Mouse (Mus musculus): Measurements from ENCODE around the gene Plch2. TPM values are rescaled to one million over a fixed set of nuclear protein-coding genes. Genes with fewer than 3 reads are reported as not detected.

Plch2 gene
- polyA plus RNA-seq, 1 experiment: 23.9 TPM

DNA sequence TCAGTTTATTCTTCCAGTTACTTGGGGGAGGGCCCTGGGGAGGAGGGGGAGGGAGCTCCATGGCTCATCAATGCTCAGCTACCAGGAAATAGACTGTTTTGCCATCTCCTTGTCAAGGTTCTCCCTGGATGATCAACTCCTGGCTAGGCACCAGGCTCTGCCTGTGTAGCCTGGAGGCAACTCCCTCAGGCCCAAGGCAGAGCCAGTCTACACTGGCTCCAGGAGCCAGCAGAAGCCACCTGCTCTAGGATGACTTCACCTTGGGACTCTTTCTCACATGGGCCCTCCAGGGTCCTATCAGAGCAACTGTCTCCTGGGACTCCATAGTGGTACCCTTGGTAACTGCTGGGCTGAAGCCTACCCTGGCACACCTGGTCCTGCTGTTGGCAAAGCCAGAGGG is 48.5 kb downstream of the Plch2 start:
- Histone ChIP-seq H3K4me3 (replicated peaks; ENCODE audit: extremely low read depth, low read depth, low read length) (no peak overlapping the region), H3K4me1 (ENCODE audit: control insufficient read depth, insufficient read depth, low read length) (no peaks in the 10 kb centered on the region)
- no peak for TF ChIP-seq POLR2A (IDR thresholded peaks at IDR 0.05; ENCODE audit: borderline replicate concordance, extremely low read depth, low read depth, low read length)
- TF ChIP-seq CTCF (IDR thresholded peaks at IDR 0.05; ENCODE audit: insufficient read depth, low read length): no peak
- no peak for DNase-seq

DNA sequence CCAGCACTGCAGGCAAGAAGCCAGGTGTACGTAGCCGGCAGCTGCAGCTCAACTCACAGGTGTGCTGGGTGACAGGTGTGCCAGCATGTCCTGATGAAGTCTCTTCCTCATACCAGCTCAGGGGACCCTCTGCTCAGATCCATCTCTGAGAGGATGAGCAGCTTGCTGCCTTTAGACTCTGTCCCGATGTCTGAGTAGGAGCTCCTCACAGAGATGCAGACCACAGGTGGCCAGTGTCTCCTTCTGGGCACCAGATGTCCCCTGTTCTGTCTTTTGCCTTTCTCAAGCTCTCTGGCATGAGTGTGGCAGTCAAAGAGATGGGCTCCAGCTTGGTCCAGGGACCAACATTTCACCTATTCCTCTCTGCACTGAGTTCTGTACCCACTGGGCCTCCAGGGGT is 48.9 kb downstream of the Plch2 start:
- 78% methylated on average over 3 of the region's 3 CpGs for WGBS
- Histone ChIP-seq H3K4me1 (ENCODE audit: control insufficient read depth, insufficient read depth, low read length) (no peaks in the 10 kb centered on the region), H3K4me3 (replicated peaks; ENCODE audit: extremely low read depth, low read depth, low read length) (no peak overlapping the region)
- DNase-seq: no peak
- no peak for TF ChIP-seq POLR2A (IDR thresholded peaks at IDR 0.05; ENCODE audit: borderline replicate concordance, extremely low read depth, low read depth, low read length)
- no peak for TF ChIP-seq CTCF (IDR thresholded peaks at IDR 0.05; ENCODE audit: insufficient read depth, low read length)

DNA sequence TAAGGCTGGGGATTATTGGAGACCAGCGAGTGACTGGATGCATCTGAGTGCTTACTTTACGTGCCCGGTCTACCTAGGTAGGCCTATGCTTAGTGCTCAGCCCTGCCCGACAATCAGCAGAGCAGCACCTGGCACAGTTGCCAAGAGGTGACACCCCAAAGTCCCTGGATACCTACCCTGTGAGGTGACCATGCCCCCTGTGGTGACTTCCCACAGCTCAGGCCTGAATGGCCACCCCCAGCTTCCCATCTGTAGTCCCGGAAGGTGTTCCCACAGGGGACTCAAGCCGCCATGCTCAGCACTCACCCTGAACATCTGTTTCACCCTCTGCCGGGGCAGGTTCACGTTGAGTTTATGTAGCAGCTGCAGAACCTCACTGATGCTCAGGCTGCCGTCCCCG is 50.3 kb downstream of the Plch2 start:
- no peaks in the 10 kb centered on the region for H3K4me1 ChIP-seq (ENCODE audit: control insufficient read depth, insufficient read depth, low read length)
- no peak for TF ChIP-seq POLR2A (IDR thresholded peaks at IDR 0.05; ENCODE audit: borderline replicate concordance, extremely low read depth, low read depth, low read length)
- no peak for TF ChIP-seq CTCF (IDR thresholded peaks at IDR 0.05; ENCODE audit: insufficient read depth, low read length)
- no peak overlapping the region for H3K4me3 ChIP-seq (replicated peaks; ENCODE audit: extremely low read depth, low read depth, low read length)
- WGBS: 55% methylated on average over 10 of the region's 10 CpGs
- DNase-seq: no peak

DNA sequence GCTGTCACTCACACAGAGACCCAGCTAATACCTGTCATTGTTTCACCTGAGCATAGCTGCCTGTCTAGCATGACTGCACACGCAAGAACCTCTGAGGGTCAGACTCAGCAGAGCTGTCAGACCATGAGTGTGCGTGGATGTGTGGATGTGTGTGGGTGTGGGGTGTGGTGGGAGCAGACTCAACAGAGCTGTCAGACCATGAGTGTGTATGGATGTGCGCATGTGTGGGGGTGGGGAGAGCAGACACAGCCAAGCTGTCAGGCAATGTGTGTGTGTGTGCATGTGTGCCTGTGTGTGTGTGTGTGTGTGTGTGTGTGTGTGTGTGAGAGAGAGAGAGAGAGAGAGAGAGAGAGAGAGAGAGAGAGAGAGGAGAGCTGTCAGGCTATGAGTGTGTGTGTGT is 51.3 kb downstream of the Plch2 start:
- no peak for TF ChIP-seq POLR2A (IDR thresholded peaks at IDR 0.05; ENCODE audit: borderline replicate concordance, extremely low read depth, low read depth, low read length)
- TF ChIP-seq CTCF (IDR thresholded peaks at IDR 0.05; ENCODE audit: insufficient read depth, low read length): no peak
- Histone ChIP-seq H3K4me3 (replicated peaks; ENCODE audit: extremely low read depth, low read depth, low read length) (no peak overlapping the region), H3K4me1 (ENCODE audit: control insufficient read depth, insufficient read depth, low read length) (no peaks in the 10 kb centered on the region)
- WGBS: 76% methylated on average over 3 of the region's 3 CpGs
- DNase-seq: no peak

DNA sequence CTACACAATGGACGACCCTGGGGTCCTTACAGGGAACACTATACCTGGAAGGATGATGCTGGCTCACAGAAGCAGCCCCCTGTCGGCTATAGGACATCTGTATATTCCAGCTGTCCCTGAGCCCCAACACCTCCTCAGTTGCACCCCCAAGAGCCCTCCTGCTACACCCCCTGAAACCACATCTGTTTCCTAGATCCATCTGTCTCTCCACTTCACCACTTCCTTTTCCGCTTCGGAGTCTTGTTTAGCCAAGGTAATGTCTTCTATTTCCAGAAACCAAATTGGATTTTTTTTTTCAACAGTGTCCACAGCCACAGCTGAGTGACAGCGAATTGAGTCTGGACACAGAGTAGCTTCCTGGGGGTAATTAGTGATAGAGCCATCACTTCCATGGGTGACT is 57.2 kb downstream of the Plch2 start:
- TF ChIP-seq CTCF (IDR thresholded peaks at IDR 0.05; ENCODE audit: insufficient read depth, low read length) (no peak), POLR2A (IDR thresholded peaks at IDR 0.05; ENCODE audit: borderline replicate concordance, extremely low read depth, low read depth, low read length) (no peak)
- DNase-seq: no peak
- 61% methylated on average over 5 of the region's 5 CpGs for WGBS
- Histone ChIP-seq H3K4me1 (ENCODE audit: control insufficient read depth, insufficient read depth, low read length) (no peaks in the 10 kb centered on the region), H3K4me3 (replicated peaks; ENCODE audit: extremely low read depth, low read depth, low read length) (no peak overlapping the region)

DNA sequence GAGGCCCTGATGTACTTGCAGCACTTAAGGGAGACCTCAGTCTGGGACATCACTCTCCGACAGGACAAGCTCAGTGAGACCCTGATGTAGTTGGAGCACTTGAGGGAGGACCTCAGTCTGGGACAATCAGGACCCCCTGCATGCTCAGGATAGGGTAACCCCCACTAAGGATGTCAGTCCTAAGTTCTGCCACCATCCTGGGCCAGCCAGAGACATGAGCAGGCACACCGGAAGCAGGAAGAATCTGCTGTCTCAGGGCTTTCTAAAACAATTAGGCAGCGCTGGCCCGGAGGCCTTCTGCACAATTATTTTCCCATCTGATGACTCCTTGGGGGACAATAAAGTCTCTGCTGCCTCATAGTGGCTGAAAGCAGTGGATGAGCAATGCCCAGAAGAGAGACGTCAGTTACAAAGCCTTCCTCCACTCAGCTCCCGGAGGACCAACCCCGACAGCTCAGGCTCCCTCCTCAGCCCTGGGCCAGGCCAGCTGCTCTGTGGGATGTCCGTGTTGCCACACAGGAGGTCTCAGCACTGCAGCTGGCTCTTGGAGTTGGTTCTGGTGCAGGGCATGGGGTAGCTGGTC is 59.9 kb downstream of the Plch2 start:
- no peak for DNase-seq
- 37% methylated on average over 8 of the region's 8 CpGs for WGBS
- H3K4me1 ChIP-seq (ENCODE audit: control insufficient read depth, insufficient read depth, low read length): no peaks in the 10 kb centered on the region
- no peak overlapping the region for H3K4me3 ChIP-seq (replicated peaks; ENCODE audit: extremely low read depth, low read depth, low read length)
- no peak for TF ChIP-seq CTCF (IDR thresholded peaks at IDR 0.05; ENCODE audit: insufficient read depth, low read length)
- TF ChIP-seq POLR2A (IDR thresholded peaks at IDR 0.05; ENCODE audit: borderline replicate concordance, extremely low read depth, low read depth, low read length): no peak

DNA sequence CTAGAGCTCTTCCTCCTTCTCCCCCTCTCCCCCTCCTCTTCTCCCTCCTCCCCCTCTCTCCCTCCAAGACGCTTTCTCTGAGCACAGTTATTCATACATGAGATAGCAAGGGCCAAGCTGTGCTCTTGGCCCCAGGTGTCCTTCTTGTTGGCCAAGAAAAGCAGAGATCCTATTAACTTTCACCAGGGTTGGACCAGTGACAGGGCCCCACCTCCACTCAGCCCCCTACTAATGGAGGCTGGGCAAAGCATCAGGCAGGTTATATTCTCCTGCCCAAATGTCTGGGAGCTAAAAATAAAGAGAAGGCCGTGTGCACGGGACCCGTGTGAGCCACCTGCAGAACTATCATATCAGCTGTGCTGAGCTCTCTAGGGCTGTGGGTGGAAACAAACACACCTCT is 61.7 kb downstream of the Plch2 start:
- H3K4me3 ChIP-seq (replicated peaks; ENCODE audit: extremely low read depth, low read depth, low read length): no peak overlapping the region
- TF ChIP-seq POLR2A (IDR thresholded peaks at IDR 0.05; ENCODE audit: borderline replicate concordance, extremely low read depth, low read depth, low read length): no peak
- TF ChIP-seq CTCF (IDR thresholded peaks at IDR 0.05; ENCODE audit: insufficient read depth, low read length): no peak
- 73% methylated on average over 4 of the region's 4 CpGs for WGBS
- H3K4me1 ChIP-seq (ENCODE audit: control insufficient read depth, insufficient read depth, low read length): no peaks in the 10 kb centered on the region
- no peak for DNase-seq

DNA sequence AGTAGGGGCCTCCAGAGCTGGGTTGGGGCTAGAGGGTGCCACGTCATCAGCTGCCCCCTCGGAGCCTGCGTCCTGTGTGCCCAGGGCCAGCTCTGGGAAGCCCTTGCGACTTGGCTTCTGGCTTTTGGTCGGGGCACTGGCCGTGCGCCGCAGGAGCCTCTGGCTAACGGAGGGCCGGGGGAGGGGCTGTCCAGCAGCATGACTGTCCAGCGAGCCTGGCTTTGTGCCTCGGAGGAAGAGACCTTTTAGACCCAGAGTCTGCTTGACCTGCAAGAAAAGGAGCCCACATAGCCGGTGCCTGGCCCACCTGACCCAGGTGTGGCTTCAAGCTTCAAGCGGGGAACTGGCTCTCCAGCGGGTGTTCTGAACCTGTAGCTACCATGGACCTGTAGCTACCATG is 69.8 kb downstream of the Plch2 start:
- Histone ChIP-seq H3K4me1 (ENCODE audit: control insufficient read depth, insufficient read depth, low read length) (no peaks in the 10 kb centered on the region), H3K4me3 (replicated peaks; ENCODE audit: extremely low read depth, low read depth, low read length) (no peak overlapping the region)
- TF ChIP-seq CTCF (IDR thresholded peaks at IDR 0.05; ENCODE audit: insufficient read depth, low read length) (no peak), POLR2A (IDR thresholded peaks at IDR 0.05; ENCODE audit: borderline replicate concordance, extremely low read depth, low read depth, low read length) (no peak)
- no peak for DNase-seq
- 81% methylated on average over 15 of the region's 15 CpGs for WGBS

DNA sequence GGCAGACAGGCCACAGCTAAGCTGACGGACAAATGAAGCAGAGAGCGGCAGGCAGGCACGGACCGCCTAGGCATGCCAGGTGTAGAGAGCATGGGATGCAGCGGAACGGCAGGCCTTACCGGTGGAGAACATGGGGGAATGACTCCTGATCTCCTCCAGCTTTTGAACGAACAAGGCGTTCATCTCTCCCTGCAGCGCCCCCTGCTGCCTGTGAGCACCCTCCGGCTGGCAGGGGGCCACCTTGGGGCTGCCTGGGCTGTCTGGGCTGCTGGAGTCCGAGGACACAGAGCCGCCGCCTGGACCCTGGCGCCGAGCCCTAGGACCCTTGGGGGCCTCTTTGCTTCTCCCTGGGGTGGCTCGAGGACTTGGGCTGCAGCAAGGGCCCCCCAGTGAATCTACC is 70.5 kb downstream of the Plch2 start:
- Histone ChIP-seq H3K4me1 (ENCODE audit: control insufficient read depth, insufficient read depth, low read length) (peaks cover 3% of the 10 kb centered on the region; the same call in 1 of the 2 replicates), H3K4me3 (replicated peaks; ENCODE audit: extremely low read depth, low read depth, low read length) (no peak overlapping the region)
- WGBS: 18% methylated on average over 17 of the region's 17 CpGs
- no peak for TF ChIP-seq POLR2A (IDR thresholded peaks at IDR 0.05; ENCODE audit: borderline replicate concordance, extremely low read depth, low read depth, low read length)
- TF ChIP-seq CTCF (IDR thresholded peaks at IDR 0.05; ENCODE audit: insufficient read depth, low read length): peak; percentile 34; the same call in 1 of the 2 replicates
- peak; percentile 57 for DNase-seq

DNA sequence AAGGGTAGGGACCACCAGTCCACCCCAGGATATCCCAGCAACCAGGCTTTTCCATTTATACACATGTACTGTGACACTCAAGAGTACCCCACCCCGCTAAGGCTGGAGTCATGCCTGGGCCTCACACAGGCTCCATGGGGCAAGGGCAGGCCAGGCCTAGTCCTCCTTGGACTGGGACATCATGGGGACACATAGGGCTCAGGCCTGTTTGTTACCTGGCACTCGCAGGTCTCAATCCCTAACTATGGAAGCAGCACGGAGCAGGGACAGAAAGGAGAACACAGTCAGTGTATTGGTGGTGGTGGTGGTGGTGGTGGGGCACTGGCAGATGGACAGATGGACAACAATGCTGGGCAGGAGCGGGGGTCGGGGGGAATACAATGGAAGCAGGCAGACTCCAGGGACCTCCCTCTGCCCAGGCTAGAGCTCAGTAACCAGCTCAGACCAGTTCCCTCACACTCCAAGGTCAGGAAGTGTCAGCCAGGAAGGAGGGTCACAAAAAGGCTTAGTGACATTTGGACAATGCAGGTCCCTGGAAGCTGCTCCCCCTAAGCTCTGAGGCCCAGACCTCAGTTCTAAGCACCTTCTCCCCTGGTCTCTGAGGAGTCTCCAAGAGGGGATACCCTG is 71.3 kb downstream of the Plch2 start:
- no peak for DNase-seq
- no peak for TF ChIP-seq CTCF (IDR thresholded peaks at IDR 0.05; ENCODE audit: insufficient read depth, low read length)
- no peak for TF ChIP-seq POLR2A (IDR thresholded peaks at IDR 0.05; ENCODE audit: borderline replicate concordance, extremely low read depth, low read depth, low read length)
- WGBS: 87% methylated on average over 5 of the region's 5 CpGs
- Histone ChIP-seq H3K4me3 (replicated peaks; ENCODE audit: extremely low read depth, low read depth, low read length) (no peak overlapping the region), H3K4me1 (ENCODE audit: control insufficient read depth, insufficient read depth, low read length) (peaks cover 3% of the 10 kb centered on the region; the same call in 1 of the 2 replicates)

Measured in lung, adult 2 months (tissue).